Mouse (Mus musculus): ENCODE data around the gene Nfxl1.

- TF ChIP-seq CTCF (IDR thresholded peaks at IDR 0.05; ENCODE audit: borderline replicate concordance, insufficient read depth, low read length) (no peak), POLR2A (IDR thresholded peaks at IDR 0.05; ENCODE audit: low read depth, low read length) (no peak)
Measured at GRCm38 (mm10) chr5:72503531-72504523, 55.7 kb downstream of the Nfxl1 start, which contains the start of gene Corin.
